Mouse (Mus musculus) limb, embryonic 13.5 days (tissue): ENCODE measurements at regions not wholly inside any gene's neighbourhood (a gene's known extent, or its start where the extent isn't known, plus 50 kb on each side); places are given as distances from the start of the nearest gene placed in this dataset.

Source experiments
- ATAC-seq: fragments of 200-750 bp; cut with Nextera tagmentation; 2 replicates; pipeline ENCODE4 v1.8.0; 2017; ENCODE audit warnings: low read depth, moderate number of reproducible peaks, moderate TSS enrichment; ENCODE audit not compliant: low FRiP score
- H3K27ac ChIP-seq: fragments of 300-500 bp; sonication (generic); 2 replicates; pipeline ENCODE4 v1.5.1; 2015; ENCODE audit warnings: inconsistent platforms, mild to moderate bottlenecking, moderate library complexity
- H3K27me3 ChIP-seq: fragments of 300-500 bp; sonication (generic); 2 replicates; pipeline ENCODE4 v1.6.1; 2015; ENCODE audit warnings: mild to moderate bottlenecking, inconsistent platforms
- H3K36me3 ChIP-seq: fragments of 300-500 bp; sonication (generic); 2 replicates; pipeline ENCODE4 v1.6.1; 2015; ENCODE audit warnings: inconsistent platforms, mild to moderate bottlenecking, moderate library complexity
- H3K4me1 ChIP-seq: fragments of 300-500 bp; sonication (generic); 2 replicates; pipeline ENCODE4 v1.6.1; 2015; ENCODE audit warnings: inconsistent platforms
- H3K4me2 ChIP-seq: fragments of 300-500 bp; sonication (generic); replicated peaks from 2 replicates; pipeline ENCODE4 v1.6.1; 2015; ENCODE audit warnings: inconsistent platforms, mild to moderate bottlenecking, moderate library complexity
- H3K4me3 ChIP-seq: fragments of 300-500 bp; sonication (generic); 2 replicates; pipeline ENCODE4 v1.5.1; 2015; ENCODE audit warnings: moderate library complexity, mild to moderate bottlenecking, inconsistent platforms
- H3K9ac ChIP-seq: fragments of 300-500 bp; sonication (generic); 2 replicates; pipeline ENCODE4 v1.6.1; 2015; ENCODE audit warnings: mild to moderate bottlenecking, inconsistent platforms
- H3K9me3 ChIP-seq: fragments of 300-500 bp; sonication (generic); 2 replicates; pipeline ENCODE4 v1.6.1; 2016; ENCODE audit warnings: inconsistent platforms
- WGBS: fragments of 180-500 bp; shearing (Covaris S2); methylation state at CpG from one replicate; pipeline ENCODE4 v1.1.7; 2015; 5-methylcytosine and 5-hydroxymethylcytosine counted together

DNA sequence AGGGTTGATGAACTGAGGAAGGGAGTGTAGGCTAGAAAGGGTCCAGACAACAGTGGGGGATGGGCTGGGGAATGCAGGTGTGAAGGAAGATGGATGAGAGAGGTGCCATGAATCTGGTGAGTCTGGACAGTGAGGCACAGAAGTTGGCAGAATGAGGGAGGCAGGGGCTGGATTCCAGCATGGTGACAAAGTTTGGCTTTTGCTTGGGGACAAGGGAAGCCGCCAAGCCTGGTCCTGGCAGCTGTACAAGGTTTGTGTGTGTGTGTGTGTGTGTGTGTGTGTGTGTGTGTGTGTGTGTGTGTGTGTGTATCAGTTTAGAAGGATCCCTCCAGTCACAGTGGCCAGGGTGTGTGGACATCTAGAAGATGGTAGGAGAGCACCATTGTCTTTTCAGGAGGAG lies 270.4 kb downstream of the Rps24 start:
- Histone ChIP-seq H3K4me1 (peaks cover 21% of the 10 kb centered on the region), H3K4me3 (no peak overlapping the region), H3K4me2 (no peak overlapping the region), H3K36me3 (no peaks in the 10 kb centered on the region), H3K27ac (peak overlapping the region; percentile 63; the same call in 1 of the 2 replicates), H3K9me3 (no peaks in the 10 kb centered on the region), H3K9ac (no peak overlapping the region), H3K27me3 (no peaks in the 10 kb centered on the region)
- WGBS: 79% methylated on average over 1 of the region's 1 CpGs
- ATAC-seq: no peak

DNA sequence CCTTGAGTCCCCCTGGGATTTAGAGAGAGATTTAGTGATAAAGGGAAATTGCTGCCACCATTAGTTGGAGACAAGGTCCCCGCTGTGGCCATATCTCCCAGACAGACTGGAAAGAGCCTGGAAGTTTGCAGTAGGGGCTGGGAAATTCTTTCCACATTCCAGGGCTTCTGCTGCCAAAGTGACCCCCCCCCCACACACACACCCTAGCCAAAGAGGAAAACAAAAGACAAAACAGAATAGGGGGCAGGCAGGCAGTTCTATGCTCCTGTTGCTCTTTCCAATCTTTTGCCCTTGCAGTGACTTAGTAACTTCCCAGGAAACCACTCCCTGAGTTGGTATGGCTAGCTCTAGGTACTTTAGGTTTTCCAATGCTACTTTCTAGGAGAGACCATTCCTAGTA lies 270.9 kb downstream of the Rps24 start:
- no peak for ATAC-seq
- no peak overlapping the region for H3K4me2 ChIP-seq
- 41% methylated on average over 1 of the region's 1 CpGs for WGBS
- H3K9ac ChIP-seq: no peak overlapping the region
- peak overlapping the region; percentile 63; the same call in 1 of the 2 replicates for H3K27ac ChIP-seq
- no peak overlapping the region for H3K4me3 ChIP-seq
- H3K27me3 ChIP-seq: no peaks in the 10 kb centered on the region
- no peaks in the 10 kb centered on the region for H3K9me3 ChIP-seq
- H3K36me3 ChIP-seq: no peaks in the 10 kb centered on the region
- H3K4me1 ChIP-seq: peaks cover 22% of the 10 kb centered on the region

DNA sequence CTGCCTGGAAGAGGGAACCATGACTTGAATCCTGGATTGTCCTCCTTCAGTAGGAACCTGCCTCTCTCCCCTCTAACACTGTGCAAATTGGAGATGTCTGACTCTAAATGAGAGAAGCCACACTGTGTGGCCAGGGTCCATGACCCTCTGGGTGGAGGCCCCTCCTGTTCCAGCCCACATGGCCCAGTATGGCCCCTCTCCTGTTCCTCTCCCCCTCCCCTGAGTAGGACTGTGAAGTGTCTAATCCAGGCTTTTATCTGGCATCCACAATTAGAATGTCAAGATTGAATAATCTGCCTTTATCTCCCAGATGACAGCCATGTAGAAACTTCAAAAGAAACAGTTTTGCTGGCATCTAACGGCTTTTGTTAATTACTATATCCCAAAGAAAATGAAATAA lies 274.0 kb downstream of the Rps24 start:
- WGBS: 71% methylated on average over 1 of the region's 1 CpGs
- H3K4me1 ChIP-seq: peaks cover 32% of the 10 kb centered on the region
- H3K36me3 ChIP-seq: no peaks in the 10 kb centered on the region
- ATAC-seq: no peak
- H3K4me2 ChIP-seq: no peak overlapping the region
- no peak overlapping the region for H3K9ac ChIP-seq
- no peak overlapping the region for H3K27ac ChIP-seq
- H3K9me3 ChIP-seq: no peaks in the 10 kb centered on the region
- no peaks in the 10 kb centered on the region for H3K27me3 ChIP-seq
- no peak overlapping the region for H3K4me3 ChIP-seq

DNA sequence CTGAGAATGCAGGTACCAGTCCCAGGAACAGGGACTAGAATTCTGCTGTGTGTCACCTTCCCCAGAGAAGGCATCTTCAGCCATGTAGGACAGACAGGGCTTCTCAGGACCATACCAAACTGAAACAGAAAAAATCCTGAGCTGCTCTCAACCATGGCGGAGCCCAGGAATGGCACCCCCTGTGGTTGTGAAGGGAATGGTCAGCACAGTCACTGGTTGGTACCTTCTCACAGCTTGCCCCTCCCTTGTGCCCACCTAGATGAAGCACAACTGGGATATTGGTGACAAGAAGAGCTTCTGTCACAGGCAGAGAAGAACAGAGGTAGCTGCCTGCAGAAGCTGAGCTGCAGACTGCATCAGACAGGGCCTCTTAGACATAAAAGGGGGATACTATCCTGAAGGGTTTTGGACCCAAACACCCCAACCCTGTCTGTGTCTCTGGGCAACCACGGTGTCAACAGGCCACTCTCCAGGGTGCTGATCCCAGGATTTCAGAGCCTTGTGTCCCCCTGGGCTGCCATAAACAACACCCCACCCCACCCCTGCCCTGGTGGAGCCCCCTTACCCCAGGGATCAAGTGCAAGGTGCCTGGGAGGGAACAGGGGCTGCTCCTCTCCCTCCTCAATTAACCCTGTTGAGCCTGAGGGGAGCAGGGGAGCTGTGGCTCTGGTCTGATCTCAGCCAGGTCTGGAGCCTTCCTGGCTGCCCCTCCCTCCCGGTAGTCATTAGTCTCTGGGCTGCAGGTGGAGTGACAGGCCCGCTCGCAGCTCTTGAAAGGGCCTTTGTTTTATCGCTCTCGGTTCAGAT lies 275.7 kb downstream of the Rps24 start:
- 12% methylated on average over 7 of the region's 7 CpGs for WGBS

DNA sequence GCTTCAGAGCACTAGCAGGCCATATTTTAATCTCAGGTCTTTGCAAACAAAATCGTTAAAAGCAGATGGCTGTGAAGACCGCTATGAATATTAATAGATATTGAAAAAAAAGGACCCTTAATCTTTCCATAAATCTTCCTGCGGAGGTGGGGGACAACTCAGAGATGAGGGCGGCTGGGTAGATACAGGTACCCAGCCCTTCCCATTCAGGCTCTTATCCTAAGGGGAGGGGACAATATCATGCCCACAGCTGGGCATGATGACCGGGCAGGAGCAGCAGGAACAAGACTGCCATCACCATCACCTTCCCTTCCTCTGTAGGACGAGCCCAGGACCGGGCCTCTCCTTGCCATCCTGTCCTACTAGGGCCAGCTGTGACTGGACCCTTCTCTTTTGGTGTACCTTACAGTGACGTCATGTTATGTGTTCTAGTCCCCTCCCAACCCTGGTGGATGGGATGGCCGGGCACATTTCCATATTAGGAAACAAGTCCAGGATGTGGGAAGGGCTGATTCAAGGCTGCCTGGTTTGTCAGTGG lies 276.4 kb downstream of the Rps24 start:
- Histone ChIP-seq H3K4me1 (peaks cover 40% of the 10 kb centered on the region), H3K9me3 (no peaks in the 10 kb centered on the region), H3K4me3 (no peak overlapping the region), H3K4me2 (no peak overlapping the region), H3K27me3 (no peaks in the 10 kb centered on the region), H3K36me3 (no peaks in the 10 kb centered on the region), H3K27ac (no peak overlapping the region), H3K9ac (no peak overlapping the region)
- 50% methylated on average over 9 of the region's 9 CpGs for WGBS
- ATAC-seq: no peak

More for the DNA sequence above, 275.7 kb downstream of the Rps24 start:
- Histone ChIP-seq H3K9ac (no peak overlapping the region), H3K27ac (no peak overlapping the region), H3K4me2 (no peak overlapping the region), H3K4me3 (no peak overlapping the region), H3K9me3 (no peaks in the 10 kb centered on the region), H3K36me3 (no peaks in the 10 kb centered on the region), H3K4me1 (peaks cover 40% of the 10 kb centered on the region), H3K27me3 (no peaks in the 10 kb centered on the region)
- ATAC-seq: peak; percentile 32; the same call in 1 of the 2 replicates

DNA sequence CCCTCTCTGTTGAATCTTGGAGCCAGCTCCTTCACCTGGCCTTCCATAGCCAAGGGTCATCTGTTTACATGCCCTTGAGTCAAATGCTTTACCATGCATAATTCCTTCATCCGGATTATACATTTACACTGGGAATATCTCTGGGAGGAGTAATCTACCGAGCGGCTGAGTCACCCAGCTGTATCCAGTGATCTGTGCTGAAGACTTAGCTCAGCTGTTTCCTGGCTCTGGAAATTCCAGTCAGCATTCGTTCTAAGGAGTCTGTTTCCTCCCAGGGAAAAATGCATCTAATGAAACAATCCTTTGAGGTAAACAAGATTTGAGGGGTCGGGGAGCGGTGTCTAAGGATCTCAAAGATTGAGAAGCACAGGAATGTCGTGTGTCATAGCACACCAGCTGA lies 276.9 kb downstream of the Rps24 start:
- H3K4me1 ChIP-seq: peaks cover 42% of the 10 kb centered on the region
- ATAC-seq: no peak
- no peak overlapping the region for H3K4me2 ChIP-seq
- no peaks in the 10 kb centered on the region for H3K9me3 ChIP-seq
- H3K27ac ChIP-seq: no peak overlapping the region
- H3K27me3 ChIP-seq: no peaks in the 10 kb centered on the region
- H3K9ac ChIP-seq: no peak overlapping the region
- H3K36me3 ChIP-seq: no peaks in the 10 kb centered on the region
- 67% methylated on average over 7 of the region's 7 CpGs for WGBS
- no peak overlapping the region for H3K4me3 ChIP-seq

DNA sequence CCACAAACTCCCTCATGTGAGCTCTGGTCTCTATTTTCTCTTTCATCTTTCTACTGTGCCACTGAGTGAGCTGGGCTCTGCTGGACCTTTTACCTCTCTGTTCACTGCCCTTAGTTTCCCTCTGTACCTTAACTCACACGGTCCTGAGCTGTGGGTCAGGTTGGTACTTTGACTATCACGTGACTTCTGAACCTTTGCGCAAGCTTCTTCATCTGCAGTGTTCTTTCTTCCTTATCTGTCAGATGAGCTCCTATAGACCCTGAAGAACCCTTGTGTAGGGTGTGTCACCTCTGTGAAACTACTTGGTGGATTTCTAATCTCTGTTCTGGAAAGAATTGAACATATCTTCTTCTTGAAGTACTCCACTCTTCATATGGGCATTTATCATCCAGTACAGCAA lies 279.3 kb downstream of the Rps24 start:
- peaks cover 62% of the 10 kb centered on the region for H3K4me1 ChIP-seq
- no peak overlapping the region for H3K27ac ChIP-seq
- H3K27me3 ChIP-seq: no peaks in the 10 kb centered on the region
- no peak overlapping the region for H3K4me3 ChIP-seq
- no peaks in the 10 kb centered on the region for H3K9me3 ChIP-seq
- 0 out of 2 replicates have a peak overlapping the region, but pooled peaks have one; percentile 25 for H3K9ac ChIP-seq
- ATAC-seq: no peak
- H3K4me2 ChIP-seq: no peak overlapping the region
- 72% methylated on average over 3 of the region's 3 CpGs for WGBS
- H3K36me3 ChIP-seq: no peaks in the 10 kb centered on the region

DNA sequence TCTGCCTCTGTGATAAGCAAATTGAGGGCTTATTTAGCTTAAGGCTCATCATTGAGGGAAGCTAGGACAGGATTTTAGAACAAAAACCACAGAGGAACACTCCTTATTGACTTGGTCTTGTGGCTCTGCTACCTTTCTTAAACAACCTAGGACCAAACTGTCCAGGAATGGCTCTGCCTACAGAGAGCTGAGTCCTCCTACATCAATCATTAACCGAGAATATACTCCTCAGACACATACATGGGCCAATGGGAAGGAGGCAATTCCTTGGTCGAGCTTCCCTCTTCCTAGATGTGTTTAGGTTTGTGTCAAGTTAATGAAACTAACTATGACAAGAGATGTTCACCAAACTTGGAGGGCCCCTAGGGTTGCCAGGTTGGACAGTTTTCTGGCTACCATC lies 279.8 kb downstream of the Rps24 start:
- Histone ChIP-seq H3K27ac (no peak overlapping the region), H3K4me1 (peaks cover 66% of the 10 kb centered on the region), H3K9ac (no peak overlapping the region), H3K27me3 (no peaks in the 10 kb centered on the region), H3K4me2 (no peak overlapping the region), H3K4me3 (no peak overlapping the region), H3K36me3 (no peaks in the 10 kb centered on the region), H3K9me3 (no peaks in the 10 kb centered on the region)
- WGBS: 77% methylated on average over 2 of the region's 2 CpGs
- ATAC-seq: no peak

DNA sequence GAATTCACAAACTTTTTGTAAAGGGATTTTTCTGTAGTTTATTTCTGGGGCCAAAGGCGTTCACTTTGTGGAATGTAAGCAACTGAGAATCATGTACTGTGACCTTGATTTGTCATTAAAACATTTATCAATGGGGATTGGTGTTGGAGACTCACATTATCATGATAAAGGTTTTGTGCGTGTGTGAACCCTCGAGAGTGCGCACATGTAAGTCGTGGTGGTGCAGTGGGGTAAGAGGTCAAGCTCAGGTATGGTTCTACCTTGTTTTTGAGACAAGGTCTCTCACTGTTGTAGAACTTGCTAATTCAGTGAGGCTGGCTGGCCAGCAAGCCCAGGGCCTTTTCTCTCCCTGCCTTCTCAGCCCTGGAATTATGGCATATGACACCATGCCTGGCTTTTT lies 280.4 kb downstream of the Rps24 start:
- Histone ChIP-seq H3K4me2 (no peak overlapping the region), H3K4me1 (peaks cover 72% of the 10 kb centered on the region), H3K9ac (no peak overlapping the region), H3K27me3 (no peaks in the 10 kb centered on the region), H3K27ac (peak overlapping the region; percentile 90), H3K36me3 (no peaks in the 10 kb centered on the region), H3K4me3 (no peak overlapping the region), H3K9me3 (no peaks in the 10 kb centered on the region)
- no peak for ATAC-seq
- 87% methylated on average over 5 of the region's 5 CpGs for WGBS

DNA sequence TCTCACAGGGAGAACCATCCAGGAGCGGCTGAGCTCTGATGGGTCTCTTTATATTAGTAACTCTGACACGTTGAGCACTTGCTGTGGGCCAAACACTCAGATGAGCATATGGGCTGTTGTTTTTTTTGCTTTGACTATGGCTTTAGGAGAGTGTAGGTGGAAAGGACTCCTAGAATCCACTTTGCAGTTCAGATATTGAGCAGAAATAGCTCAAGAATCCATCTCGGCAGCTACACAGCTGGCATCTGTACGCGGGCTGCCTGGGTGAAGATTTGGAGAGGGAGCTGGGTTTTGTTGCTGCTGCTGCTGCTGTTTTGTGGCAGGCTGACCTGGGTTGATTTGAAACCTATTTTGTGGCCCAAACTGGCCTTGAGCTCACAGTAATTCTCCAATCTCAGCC lies 281.0 kb downstream of the Rps24 start:
- no peak overlapping the region for H3K4me3 ChIP-seq
- no peak overlapping the region for H3K9ac ChIP-seq
- no peak overlapping the region for H3K4me2 ChIP-seq
- 47% methylated on average over 5 of the region's 5 CpGs for WGBS
- ATAC-seq: peak; percentile 48; the same call in 1 of the 2 replicates
- peaks cover 68% of the 10 kb centered on the region for H3K4me1 ChIP-seq
- no peaks in the 10 kb centered on the region for H3K36me3 ChIP-seq
- peak overlapping the region; percentile 90 for H3K27ac ChIP-seq
- no peaks in the 10 kb centered on the region for H3K9me3 ChIP-seq
- no peaks in the 10 kb centered on the region for H3K27me3 ChIP-seq

DNA sequence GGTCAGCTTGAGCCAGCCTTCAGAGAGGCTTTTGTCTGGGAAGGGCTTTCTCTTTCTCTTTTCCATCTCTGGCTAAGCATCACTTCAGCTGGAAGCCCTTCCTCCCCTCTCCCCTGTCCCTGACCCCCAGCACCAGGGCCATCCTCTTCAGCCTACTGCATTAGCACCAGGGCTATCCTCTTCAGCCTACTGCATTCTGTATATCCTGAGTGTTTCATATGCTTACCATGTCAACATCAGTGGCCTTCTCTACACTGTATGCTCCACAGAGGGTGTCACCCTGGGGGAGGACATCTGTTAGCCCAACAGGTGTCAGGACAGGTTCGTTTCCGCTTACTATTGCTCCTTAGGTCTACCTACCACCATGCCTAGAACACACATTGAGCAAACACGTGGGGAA lies 282.5 kb downstream of the Rps24 start:
- Histone ChIP-seq H3K4me2 (no peak overlapping the region), H3K4me3 (no peak overlapping the region), H3K27me3 (no peaks in the 10 kb centered on the region), H3K27ac (peak overlapping the region; percentile 90), H3K9me3 (no peaks in the 10 kb centered on the region), H3K36me3 (no peaks in the 10 kb centered on the region), H3K4me1 (peaks cover 63% of the 10 kb centered on the region), H3K9ac (no peak overlapping the region)
- no peak for ATAC-seq
- WGBS: 54% methylated on average over 3 of the region's 3 CpGs

DNA sequence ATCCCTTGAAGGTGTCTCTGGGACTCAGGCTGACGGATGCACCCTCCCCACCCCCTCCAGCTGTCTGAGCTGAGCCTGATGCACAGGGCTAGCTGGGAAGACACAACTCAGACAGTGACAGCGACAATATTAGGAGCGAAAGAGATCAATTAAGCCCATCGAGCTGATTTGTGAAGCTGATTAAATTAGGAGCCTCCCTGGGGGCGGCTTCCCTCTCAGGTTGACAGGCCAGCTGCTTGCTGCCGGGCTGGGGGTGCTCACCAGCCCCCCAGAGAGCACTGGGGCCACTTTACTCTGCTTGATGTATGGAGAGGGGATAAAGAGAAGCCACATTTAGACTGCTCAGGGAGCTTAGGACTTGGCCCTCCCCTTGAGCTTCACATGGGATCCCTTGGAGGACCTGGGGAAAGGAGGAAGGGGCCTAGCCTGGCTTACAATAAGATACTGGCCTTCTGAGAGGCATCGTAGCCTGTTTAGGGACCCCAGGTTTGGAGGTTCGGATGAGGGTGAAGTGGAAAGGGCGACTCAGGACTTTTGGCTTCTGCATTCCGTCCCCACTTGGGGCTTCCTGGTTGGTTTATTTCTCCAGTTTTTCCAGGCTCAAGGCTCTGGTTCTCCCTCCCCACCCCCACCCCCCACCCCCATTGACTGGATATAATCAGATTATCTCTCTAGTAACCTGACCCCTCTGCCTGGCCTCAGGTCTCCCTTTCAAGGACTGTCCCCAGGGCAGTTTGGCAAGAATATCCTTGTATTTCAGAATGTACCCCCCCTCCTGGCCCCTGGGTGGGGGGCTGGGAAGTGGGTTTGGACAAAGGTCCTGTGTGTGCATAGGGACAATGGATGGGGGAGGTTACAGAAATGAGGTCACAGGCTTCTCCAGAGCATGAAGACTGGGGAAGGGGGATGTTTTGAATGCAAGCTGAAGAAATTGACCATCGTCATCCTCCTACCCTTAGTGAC lies 283.4 kb downstream of the Rps24 start:
- whole genome bisulfite sequencing: 39% methylated on average over 11 of the region's 11 CpGs
- ATAC-seq: no peak
- Histone ChIP-seq H3K9ac (no peak overlapping the region), H3K4me3 (no peak overlapping the region), H3K27me3 (no peaks in the 10 kb centered on the region), H3K4me1 (peaks cover 63% of the 10 kb centered on the region), H3K36me3 (no peaks in the 10 kb centered on the region), H3K27ac (no peak overlapping the region), H3K9me3 (no peaks in the 10 kb centered on the region), H3K4me2 (no peak overlapping the region)
